Mouse (Mus musculus) kidney, adult 18-20 months (tissue): ENCODE results near the gene Gm21188.
A peak's percentile ranks its signal among the peaks of the same experiment; 100 is the strongest.
"Not testable (repeated sequence)": the region's sequence is repeated elsewhere in the genome, so short reads cannot be mapped to it uniquely, and the experiment has no call there.

Experiments used
- DNase-seq: peaks from one replicate; pipeline ENCODE4 v3.0.0; 2021

Gm21188 gene

DNA sequence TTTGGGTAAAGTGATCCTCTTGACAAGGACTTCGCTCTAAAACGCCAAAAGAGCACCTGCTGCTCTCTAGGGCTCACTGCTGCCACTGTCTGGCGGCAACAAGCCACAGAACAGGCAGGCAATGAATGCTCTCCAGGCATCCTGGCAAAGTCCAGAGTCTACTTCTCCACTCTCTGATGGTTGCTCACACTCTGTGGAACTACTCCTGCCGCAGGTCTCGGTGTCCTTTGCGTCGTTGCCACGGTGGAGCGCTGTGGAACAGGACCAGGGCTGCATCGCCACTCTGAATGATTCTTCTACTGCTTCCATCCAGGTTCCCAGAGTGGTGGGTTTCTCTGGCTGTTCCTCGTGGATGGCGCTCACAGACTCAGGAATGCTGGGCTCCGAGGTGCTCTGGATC lies 25.6 kb downstream of the Gm21188 start:
- not testable (repeated sequence) for DNase-seq

GRCm38 (mm10) chr13:120025576-120025975 lies 26.4 kb downstream of the Gm21188 start:
- peak; percentile 49 for DNase-seq

DNA sequence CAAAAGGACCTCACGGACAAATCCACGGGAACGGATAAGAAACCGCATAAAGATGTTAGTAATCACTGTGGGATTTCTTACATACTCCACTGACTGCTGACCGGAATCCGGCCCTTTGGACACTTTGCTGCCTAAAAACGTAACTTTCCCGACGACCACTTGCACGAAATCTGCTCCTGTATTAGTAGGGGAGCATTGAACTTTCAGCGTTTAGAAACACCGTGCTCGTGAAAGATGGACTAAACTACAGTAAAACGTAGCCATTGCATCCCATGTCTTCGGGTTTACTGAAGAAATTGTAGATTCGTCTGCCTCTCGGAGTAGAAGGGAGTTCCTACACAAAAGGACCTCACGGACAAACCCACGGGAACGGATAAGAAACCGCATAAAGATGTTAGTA lies 27.0 kb downstream of the Gm21188 start:
- not testable (repeated sequence) for DNase-seq

DNA sequence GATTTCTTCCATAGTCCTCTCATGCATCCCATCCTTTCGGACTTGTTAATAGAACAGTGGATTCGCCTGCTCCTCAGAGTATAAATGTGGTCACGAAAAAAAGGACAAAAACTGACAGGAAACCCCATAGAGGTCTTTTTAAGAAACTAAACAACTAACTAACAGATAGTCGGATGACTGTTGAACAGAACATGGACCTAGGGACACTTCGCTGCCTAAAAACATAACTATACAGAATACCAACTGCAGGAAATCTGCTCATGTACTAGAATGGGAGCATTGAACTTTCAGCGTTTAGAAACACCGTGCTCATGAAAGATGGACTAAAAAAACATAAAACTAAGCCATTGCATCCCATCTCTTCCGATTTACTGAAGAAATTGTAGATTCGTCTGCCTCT lies 27.4 kb downstream of the Gm21188 start:
- DNase-seq, result not testable (repeated sequence)

DNA sequence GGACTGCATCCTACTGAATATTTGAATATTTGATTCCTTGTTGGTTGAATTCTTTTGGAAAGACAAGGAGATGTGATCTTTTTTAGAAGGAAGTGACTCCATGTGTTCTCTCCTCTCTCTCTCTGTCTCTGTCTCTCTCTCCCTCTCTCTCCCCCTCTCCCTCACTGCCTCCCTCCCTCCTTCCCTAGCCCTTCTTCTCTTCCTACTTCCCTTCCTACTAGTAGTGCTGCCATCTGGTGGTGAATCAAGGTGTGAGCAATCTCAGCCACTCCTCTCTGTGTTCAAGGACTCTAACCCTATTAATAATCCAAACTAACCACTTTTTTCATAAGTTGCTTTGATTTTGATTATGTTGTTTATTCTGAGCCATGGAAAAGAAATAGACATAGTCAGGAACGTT lies 30.5 kb downstream of the Gm21188 start:
- not testable (repeated sequence) for DNase-seq

DNA sequence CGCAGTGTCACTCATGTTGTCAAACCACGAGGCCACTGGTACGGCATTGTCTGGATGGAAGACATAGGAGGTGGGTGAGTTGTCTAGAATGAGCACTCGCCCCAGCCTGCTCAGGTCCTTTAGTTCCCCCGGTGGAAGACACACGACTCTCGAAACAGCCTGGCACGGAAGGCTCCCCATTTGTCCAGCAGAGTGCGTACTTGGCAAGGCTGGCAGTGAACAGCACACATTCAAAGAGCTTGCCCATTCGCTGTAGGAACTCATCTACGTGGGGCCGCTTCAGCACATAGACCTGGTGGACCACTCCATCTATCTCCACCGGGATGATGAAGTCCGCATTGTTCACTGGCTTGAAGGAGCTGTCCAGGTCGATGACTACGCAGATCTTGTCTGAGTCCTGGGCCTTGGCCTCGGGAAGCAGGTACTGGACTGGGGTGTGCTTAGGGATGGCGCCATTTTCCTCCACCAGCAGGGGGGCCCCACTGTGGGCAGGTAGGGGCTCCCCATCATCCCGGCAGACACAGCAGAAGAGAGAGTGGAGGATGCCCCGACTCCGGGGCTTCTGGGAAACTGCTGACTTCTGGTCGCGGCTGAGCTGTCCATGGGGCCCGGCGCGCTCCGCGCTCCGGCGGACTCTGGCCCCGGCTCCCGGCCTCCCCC lies 36.5 kb downstream of the Gm21188 start:
- DNase-seq, result not testable (repeated sequence)

DNA sequence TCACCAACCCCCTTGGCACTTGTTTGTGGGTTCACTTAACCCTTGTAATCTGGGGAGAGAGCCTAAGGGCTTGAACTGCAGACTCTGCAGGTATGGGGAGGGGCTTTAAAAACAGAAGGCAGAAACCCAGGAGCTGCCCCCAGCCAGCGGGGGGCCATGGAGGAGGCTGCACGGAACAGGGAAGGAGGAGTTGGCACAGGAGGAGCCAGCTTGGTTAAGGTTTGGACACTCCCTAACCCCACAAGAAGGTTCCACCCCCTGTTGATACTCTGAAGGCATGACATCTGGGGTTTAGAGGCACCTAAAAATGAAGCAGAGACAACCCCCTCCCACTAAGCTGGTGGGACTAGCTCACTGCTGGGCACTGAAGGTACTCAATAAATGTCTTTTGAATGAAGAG lies 38.0 kb downstream of the Gm21188 start:
- DNase-seq, result not testable (repeated sequence)

GRCm38 (mm10) chr13:120013544-120013943 lies 38.5 kb downstream of the Gm21188 start:
- DNase-seq, result not testable (repeated sequence)

- not testable (repeated sequence) for DNase-seq
Measured at GRCm38 (mm10) chr13:120010068-120010467, 41.9 kb downstream of the Gm21188 start.

- not testable (repeated sequence) for DNase-seq
Measured at GRCm38 (mm10) chr13:119999215-119999614, 52.8 kb downstream of the Gm21188 start.

DNA sequence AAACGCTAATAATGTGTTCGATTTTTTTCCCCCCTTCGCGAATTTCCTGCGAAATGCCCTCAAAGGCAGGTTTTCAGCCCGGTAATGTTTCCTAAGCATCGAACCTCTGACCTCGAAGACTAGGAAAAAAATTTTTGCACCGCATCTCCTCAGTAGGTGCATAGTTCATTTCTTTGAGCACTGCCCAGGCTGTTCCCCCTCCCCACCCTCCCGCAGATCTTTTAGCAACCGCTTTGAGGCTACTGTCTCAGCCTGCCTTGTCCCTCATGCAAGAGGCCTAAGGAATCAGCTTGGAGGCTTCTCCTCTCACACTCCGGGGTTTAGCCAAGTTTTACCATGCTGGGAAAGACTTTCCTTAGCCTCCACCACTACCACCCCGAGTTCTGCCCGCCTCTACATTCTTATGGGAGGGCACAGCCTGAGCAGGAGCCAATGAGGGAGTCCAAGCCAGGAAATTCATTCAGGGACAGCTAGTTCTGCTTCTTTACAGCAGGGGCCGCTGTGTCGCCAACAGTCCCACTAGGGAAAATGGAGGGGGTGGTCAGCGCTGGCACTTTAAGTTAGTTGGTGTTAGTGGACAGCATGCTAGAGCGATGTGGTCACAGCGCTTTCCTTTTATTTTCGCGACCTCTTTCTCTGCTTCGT lies 53.4 kb downstream of the Gm21188 start:
- not testable (repeated sequence) for DNase-seq

DNA sequence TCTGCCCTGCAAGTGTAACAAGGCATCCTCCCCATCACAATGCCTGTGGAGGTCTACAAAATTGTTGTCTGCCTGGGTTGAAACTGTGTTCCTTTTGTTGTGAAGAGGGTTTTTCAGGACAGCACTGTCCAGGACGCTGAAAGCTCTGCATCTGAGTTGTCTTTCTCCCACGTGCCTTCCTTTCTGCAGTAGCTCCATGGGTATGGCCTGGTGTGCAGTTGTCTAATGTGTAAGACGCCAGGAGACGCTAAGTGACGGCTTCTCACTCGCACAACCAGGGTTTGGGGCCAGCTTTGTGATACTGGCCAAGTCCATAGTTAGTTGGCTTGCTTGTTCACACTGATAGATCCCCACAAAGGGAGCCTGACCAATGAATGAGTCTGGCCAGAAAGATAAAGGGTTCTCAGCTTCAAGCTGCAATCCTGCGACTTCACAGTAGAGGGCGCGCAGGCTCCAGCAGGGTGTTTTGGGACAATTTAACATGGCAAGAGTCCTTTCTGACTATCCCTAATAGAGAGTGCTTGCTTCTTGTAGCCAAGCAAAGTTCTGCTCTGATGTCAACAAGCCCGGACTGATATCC lies 60.0 kb downstream of the Gm21188 start:
- DNase-seq, result not testable (repeated sequence)

GRCm38 (mm10) chr13:119991264-119991663 lies 60.7 kb downstream of the Gm21188 start:
- not testable (repeated sequence) for DNase-seq
